Mouse (Mus musculus): ENCODE data around the gene Gstp3. TPM values are rescaled to one million over a fixed set of nuclear protein-coding genes. Genes with fewer than 3 reads are reported as not detected.

Gstp3 gene
- total and polyA plus RNA-seq, 3 experiments, result 1.4 TPM; not detected in 2

GRCm38 (mm10) chr19:4103294-4103693 lies 43.9 kb upstream of the Gstp3 start:
- H3K27ac ChIP-seq (ENCODE audit: insufficient read depth, low read depth), result no peak overlapping the region
- no peak overlapping the region for H3K9ac ChIP-seq (ENCODE audit: insufficient read depth, low read depth)
- no peaks in the 10 kb centered on the region for H3K9me3 ChIP-seq (replicated peaks; ENCODE audit: low read length)
- H3K4me2 ChIP-seq (ENCODE audit: insufficient read depth, low read depth, poor library complexity, severe bottlenecking), result no peak overlapping the region
- H3K4me3 ChIP-seq (replicated peaks in 1 of 3; ENCODE audit: low read depth in 2 of 3, low read length in 2 of 3, poor library complexity in 1 of 3), result no peak overlapping the region
- TF ChIP-seq PAX5 (IDR thresholded peaks at IDR 0.05; ENCODE audit: low read length) (no peak), JUN (IDR thresholded peaks at IDR 0.05; ENCODE audit: insufficient read depth, low read depth, low read length) (no peak), HCFC1 (IDR thresholded peaks at IDR 0.05; ENCODE audit: low read depth, low read length) (no peak), MYC (IDR thresholded peaks at IDR 0.05; ENCODE audit: low read depth, low read length) (no peak), TCF12 (IDR thresholded peaks at IDR 0.05; ENCODE audit: low read depth, low read length) (no peak), CHD1 (IDR thresholded peaks at IDR 0.05; ENCODE audit: low read depth, low read length) (no peak), MAFK (IDR thresholded peaks at IDR 0.05; ENCODE audit: insufficient replicate concordance, low read length) (no peak), RCOR1 (conservative IDR thresholded peaks at IDR 0.05; ENCODE audit: low read depth, low read length) (no peak), POLR2A (IDR thresholded peaks at IDR 0.05; ENCODE audit: low read depth, low read length) (no peak), USF2 (conservative IDR thresholded peaks at IDR 0.05; ENCODE audit: low read depth, low read length) (no peak), NELFE (IDR thresholded peaks at IDR 0.05; ENCODE audit: low read depth, low read length) (no peak), SMC3 (IDR thresholded peaks at IDR 0.05; ENCODE audit: low read depth, low read length) (no peak), MEF2A (IDR thresholded peaks at IDR 0.05; ENCODE audit: borderline replicate concordance, low read depth, low read length) (no peak), SIN3A (IDR thresholded peaks at IDR 0.05; ENCODE audit: low read length) (no peak), KAT2A (IDR thresholded peaks at IDR 0.05; ENCODE audit: insufficient replicate concordance, low read length) (no peak)
- 0 out of 2 replicates have a peak, but pooled peaks cover 3% of the 10 kb centered on the region for H3K79me2 ChIP-seq (replicated peaks; ENCODE audit: control insufficient read depth, extremely low read depth, insufficient read depth, poor library complexity, severe bottlenecking)
- in situ Hi-C loops (cut with MboI; ENCODE audit: low pct_ligation_motif_present, low pct_unique_long_range_greater_than_20kb, low sequenced_read_pairs) (no loop called here), dilution Hi-C loops (cut with MboI; ENCODE audit: extremely low pct_ligation_motif_present, extremely low pct_unique_long_range_greater_than_20kb, low sequenced_read_pairs) (no loop called here)
- no peaks in the 10 kb centered on the region for H3K27me3 ChIP-seq (replicated peaks)
- peaks cover 18 to 59% of the 10 kb centered on the region in 2 experiments for H3K4me1 ChIP-seq (ENCODE audit: control insufficient read depth in 1 of 2, insufficient read depth in 2 of 2)
- H3K36me3 ChIP-seq (replicated peaks in 1 of 2; ENCODE audit: control insufficient read depth in 1 of 2, insufficient read depth in 1 of 2, low read length in 1 of 2), result peaks cover 50 to 75% of the 10 kb centered on the region in 2 experiments
- no peak for DNase-seq (ENCODE audit: extremely low read depth)

GRCm38 (mm10) chr19:4102626-4103025 lies 43.3 kb upstream of the Gstp3 start:
- H3K9ac ChIP-seq (ENCODE audit: insufficient read depth, low read depth), result no peak overlapping the region
- DNase-seq (ENCODE audit: extremely low read depth), result no peak
- no peak overlapping the region for H3K4me2 ChIP-seq (ENCODE audit: insufficient read depth, low read depth, poor library complexity, severe bottlenecking)
- TF ChIP-seq HCFC1 (IDR thresholded peaks at IDR 0.05; ENCODE audit: low read depth, low read length), result no peak
- no peak for TF ChIP-seq JUN (IDR thresholded peaks at IDR 0.05; ENCODE audit: insufficient read depth, low read depth, low read length)
- TF ChIP-seq BHLHE40 (IDR thresholded peaks at IDR 0.05; ENCODE audit: low read depth, low read length), result no peak
- TF ChIP-seq USF2 (conservative IDR thresholded peaks at IDR 0.05; ENCODE audit: low read depth, low read length), result no peak
- TF ChIP-seq POLR2AphosphoS2 (IDR thresholded peaks at IDR 0.05; ENCODE audit: low read depth, low read length), result no peak
- TF ChIP-seq ZNF384 (IDR thresholded peaks at IDR 0.05; ENCODE audit: low read depth, low read length), result no peak
- TF ChIP-seq ELF1 (IDR thresholded peaks at IDR 0.05; ENCODE audit: low read depth, low read length), result no peak
- TF ChIP-seq E2F4 (IDR thresholded peaks at IDR 0.05; ENCODE audit: insufficient replicate concordance, low read depth, low read length), result no peak
- TF ChIP-seq RAD21 (IDR thresholded peaks at IDR 0.05; ENCODE audit: low read depth, low read length), result no peak
- TF ChIP-seq UBTF (IDR thresholded peaks at IDR 0.05; ENCODE audit: low read depth, low read length), result no peak
- TF ChIP-seq PAX5 (IDR thresholded peaks at IDR 0.05; ENCODE audit: low read length), result no peak
- no peak for TF ChIP-seq MXI1 (IDR thresholded peaks at IDR 0.05; ENCODE audit: low read depth, low read length)
- no peak for TF ChIP-seq MAFK (IDR thresholded peaks at IDR 0.05; ENCODE audit: insufficient replicate concordance, low read length)
- H3K4me3 ChIP-seq (replicated peaks in 1 of 3; ENCODE audit: low read depth in 2 of 3, low read length in 2 of 3, poor library complexity in 1 of 3), result no peak overlapping the region
- dilution Hi-C loops (cut with MboI; ENCODE audit: extremely low pct_ligation_motif_present, extremely low pct_unique_long_range_greater_than_20kb, low sequenced_read_pairs) (no loop called here), in situ Hi-C loops (cut with MboI; ENCODE audit: low pct_ligation_motif_present, low pct_unique_long_range_greater_than_20kb, low sequenced_read_pairs) (no loop called here)
- no peak overlapping the region for H3K27ac ChIP-seq (ENCODE audit: insufficient read depth, low read depth)
- no peaks in the 10 kb centered on the region for H3K27me3 ChIP-seq (replicated peaks)
- no peaks in the 10 kb centered on the region for H3K9me3 ChIP-seq (replicated peaks; ENCODE audit: low read length)
- peaks cover 18 to 64% of the 10 kb centered on the region in 2 experiments for H3K4me1 ChIP-seq (ENCODE audit: control insufficient read depth in 1 of 2, insufficient read depth in 2 of 2)
- peaks cover 46 to 71% of the 10 kb centered on the region in 2 experiments for H3K36me3 ChIP-seq (replicated peaks in 1 of 2; ENCODE audit: control insufficient read depth in 1 of 2, insufficient read depth in 1 of 2, low read length in 1 of 2)
- H3K79me2 ChIP-seq (replicated peaks; ENCODE audit: control insufficient read depth, extremely low read depth, insufficient read depth, poor library complexity, severe bottlenecking), result peaks cover 9% of the 10 kb centered on the region

All from CH12.LX (cell line).